Mouse (Mus musculus): ENCODE measurements around the gene Izumo1. TPM values are rescaled to one million over a fixed set of nuclear protein-coding genes. Genes with fewer than 3 reads are reported as not detected.

Gene Izumo1
- polyA plus RNA-seq, 1 experiment from 2014 or later = 0.10 TPM

DNA sequence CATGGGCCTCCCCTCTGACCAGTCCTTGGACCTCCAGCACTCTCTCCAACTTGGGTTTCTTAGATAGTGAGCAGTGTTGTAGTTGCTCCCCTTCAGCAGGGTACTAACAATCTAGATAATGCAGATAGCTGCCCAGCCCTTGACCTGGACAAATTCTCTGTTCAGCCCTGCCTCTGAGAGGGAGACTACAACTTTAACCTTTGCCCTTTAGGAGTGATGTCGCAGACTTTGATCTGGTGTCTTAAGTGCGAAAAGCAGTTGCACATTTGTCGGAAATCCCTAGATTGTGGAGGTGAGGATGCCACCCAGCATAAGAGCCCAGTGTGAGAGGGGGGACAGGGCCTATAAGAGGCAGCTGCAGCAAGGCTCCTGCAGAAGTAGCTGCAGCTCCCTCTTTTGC is 3.1 kb downstream of the Izumo1 start:
- Histone ChIP-seq H3K36me3 (no peaks in the 10 kb centered on the region), H3K4me2 (no peak overlapping the region), H3K9ac (no peak overlapping the region), H3K27ac (replicated peaks) (no peak overlapping the region), H3K9me3 (no peaks in the 10 kb centered on the region), H3K4me1 (replicated peaks) (peaks cover 12% of the 10 kb centered on the region), H3K4me3 (no peak overlapping the region), H3K27me3 (peaks cover 14% of the 10 kb centered on the region)
- WGBS = 79% methylated on average over 3 of the region's 3 CpGs
- ATAC-seq (ENCODE audit: low read depth) = no peak

DNA sequence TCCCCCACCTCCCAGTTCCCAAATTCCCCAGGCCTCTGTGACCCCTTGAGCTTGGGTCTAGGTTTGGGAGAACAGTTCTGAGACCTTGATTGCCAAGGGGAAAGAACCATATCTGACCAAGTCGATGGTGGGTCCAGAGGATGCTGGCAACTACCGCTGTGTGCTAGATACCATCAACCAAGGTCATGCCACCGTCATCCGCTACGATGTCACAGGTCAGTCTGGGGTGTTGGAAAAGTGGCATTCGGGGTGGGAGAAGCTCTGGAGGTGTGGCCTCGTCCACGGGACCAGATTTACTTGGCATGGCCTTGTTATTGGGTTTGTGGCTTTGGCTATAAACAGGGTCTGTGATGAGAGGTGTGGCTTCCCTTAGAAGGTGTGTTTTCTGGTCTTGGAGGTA is 3.9 kb downstream of the Izumo1 start:
- H3K4me2 ChIP-seq = no peak overlapping the region
- no peak overlapping the region for H3K9ac ChIP-seq
- no peaks in the 10 kb centered on the region for H3K36me3 ChIP-seq
- WGBS = 91% methylated on average over 8 of the region's 8 CpGs
- H3K4me1 ChIP-seq (replicated peaks) = peaks cover 17% of the 10 kb centered on the region
- ATAC-seq (ENCODE audit: low read depth) = no peak
- no peak overlapping the region for H3K4me3 ChIP-seq
- H3K9me3 ChIP-seq = no peaks in the 10 kb centered on the region
- no peak overlapping the region for H3K27ac ChIP-seq (replicated peaks)
- peaks cover 15% of the 10 kb centered on the region for H3K27me3 ChIP-seq

DNA sequence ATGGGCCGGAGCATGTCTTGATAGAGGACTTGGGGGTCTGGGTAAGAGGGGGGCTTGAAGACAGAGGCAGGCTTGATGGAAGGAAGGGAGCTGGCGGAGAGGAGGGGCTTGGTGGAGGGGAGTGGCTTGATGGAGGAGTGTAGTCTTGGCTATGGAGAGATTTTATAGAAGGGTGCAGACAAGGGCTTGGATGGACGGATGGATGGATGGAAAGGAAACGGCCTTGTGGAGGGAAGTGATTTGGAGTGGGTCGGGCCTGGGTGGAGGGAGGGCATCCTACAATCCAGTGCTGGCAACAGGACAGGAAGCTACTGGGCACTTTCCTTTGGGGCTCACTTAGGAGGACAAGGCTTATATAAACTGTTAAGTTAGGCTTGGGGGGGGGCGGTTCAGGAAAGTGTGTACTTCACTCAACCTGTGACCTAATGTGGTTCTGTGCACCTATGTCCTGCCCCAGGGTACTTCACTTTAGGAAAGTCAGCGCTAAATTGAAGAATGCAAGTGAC is 5.0 kb downstream of the Izumo1 start:
- no peak overlapping the region for H3K4me2 ChIP-seq
- H3K9ac ChIP-seq = no peak overlapping the region
- H3K4me1 ChIP-seq (replicated peaks) = peaks cover 21% of the 10 kb centered on the region
- whole genome bisulfite sequencing = 91% methylated on average over 7 of the region's 7 CpGs
- no peaks in the 10 kb centered on the region for H3K9me3 ChIP-seq
- no peak for ATAC-seq (ENCODE audit: low read depth)
- no peak overlapping the region for H3K4me3 ChIP-seq
- H3K27ac ChIP-seq (replicated peaks) = no peak overlapping the region
- H3K36me3 ChIP-seq = no peaks in the 10 kb centered on the region
- H3K27me3 ChIP-seq = peaks cover 20% of the 10 kb centered on the region

DNA sequence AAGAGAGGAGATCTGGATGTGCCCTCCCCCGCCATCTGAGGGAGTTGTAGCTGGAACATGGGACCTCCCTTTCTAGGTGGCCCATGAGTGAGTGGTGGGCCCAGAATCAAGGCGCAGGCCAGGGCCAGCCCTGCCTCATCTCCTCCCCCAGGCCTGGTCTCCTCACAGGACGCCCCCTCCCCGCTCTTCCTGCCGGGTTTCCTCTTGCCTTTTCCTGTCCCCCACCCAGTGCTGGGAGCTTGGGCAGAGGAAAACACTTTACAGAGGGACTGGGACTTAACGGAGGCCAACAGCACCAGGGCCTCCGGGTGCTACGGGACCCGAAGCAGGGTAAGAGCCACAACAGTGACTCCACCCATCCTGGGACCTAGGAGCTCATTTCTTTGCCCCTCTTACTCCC is 5.7 kb downstream of the Izumo1 start, which contains the start of gene Rasip1:
Gene Rasip1 (plus strand): TSS at position 228 of the 400 bp plus-strand sequence.
- Histone ChIP-seq H3K36me3 (no peaks in the 10 kb centered on the region), H3K4me2 (peak within 1 kb of the TSS; percentile 91), H3K9me3 (no peaks in the 10 kb centered on the region), H3K9ac (peak within 1 kb of the TSS; percentile 87), H3K27ac (replicated peaks) (peak within 1 kb of the TSS; percentile 93), H3K4me1 (replicated peaks) (peaks cover 22% of the 10 kb centered on the region), H3K4me3 (peak within 1 kb of the TSS; percentile 58), H3K27me3 (peaks cover 25% of the 10 kb centered on the region)
- ATAC-seq (ENCODE audit: low read depth) = no peak
- 84% methylated on average over 9 of the region's 9 CpGs for WGBS

DNA sequence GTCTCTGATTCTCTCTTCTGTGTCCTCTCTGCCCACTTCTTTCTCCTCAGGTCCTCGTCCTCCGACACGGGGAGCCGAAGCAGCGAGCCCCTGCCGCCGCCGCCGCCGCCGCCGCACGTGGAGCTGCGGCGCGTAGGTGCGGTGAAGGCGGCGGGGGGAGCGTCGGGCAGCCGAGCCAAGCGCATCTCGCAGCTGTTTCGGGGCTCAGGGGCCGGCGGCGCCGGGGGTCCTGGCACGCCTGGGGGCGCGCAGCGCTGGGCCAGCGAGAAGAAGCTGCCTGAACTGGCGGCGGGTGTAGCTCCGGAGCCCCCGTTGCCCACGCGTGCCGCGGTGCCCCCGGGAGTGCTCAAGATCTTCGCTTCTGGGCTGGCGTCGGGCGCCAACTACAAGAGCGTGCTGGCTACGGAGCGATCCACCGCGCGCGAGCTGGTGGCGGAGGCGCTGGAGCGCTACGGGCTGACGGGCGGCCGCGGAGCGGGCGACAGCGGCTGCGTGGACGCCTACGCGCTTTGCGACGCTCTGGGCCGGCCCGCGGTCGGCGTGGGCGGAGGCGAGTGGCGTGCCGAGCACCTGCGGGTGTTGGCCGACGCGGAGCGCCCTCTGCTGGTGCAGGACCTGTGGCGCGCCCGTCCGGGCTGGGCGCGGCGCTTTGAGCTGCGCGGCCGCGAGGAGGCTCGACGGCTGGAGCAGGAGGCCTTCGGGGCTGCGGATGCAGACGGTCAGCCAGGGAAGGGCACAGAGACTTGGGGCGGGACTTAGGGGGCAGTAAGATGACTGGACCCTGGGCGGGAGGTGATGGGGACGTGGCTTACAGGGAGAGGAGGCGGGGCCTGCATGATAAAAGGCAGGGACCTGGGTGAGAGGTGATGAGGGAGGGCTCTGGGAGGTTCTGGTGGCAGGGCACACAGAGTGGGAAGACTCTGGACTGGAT is 7.0 kb downstream of the Izumo1 start:
- Histone ChIP-seq H3K4me3 (peak overlapping the region; percentile 58), H3K9me3 (no peaks in the 10 kb centered on the region), H3K27ac (replicated peaks) (peak overlapping the region; percentile 93), H3K4me2 (peak overlapping the region; percentile 91), H3K4me1 (replicated peaks) (peaks cover 31% of the 10 kb centered on the region), H3K27me3 (peaks cover 36% of the 10 kb centered on the region), H3K9ac (peak overlapping the region; percentile 87), H3K36me3 (no peaks in the 10 kb centered on the region)
- WGBS = under 1% methylated on average over 99 of the region's 105 CpGs
- ATAC-seq (ENCODE audit: low read depth) = peak; percentile 79

DNA sequence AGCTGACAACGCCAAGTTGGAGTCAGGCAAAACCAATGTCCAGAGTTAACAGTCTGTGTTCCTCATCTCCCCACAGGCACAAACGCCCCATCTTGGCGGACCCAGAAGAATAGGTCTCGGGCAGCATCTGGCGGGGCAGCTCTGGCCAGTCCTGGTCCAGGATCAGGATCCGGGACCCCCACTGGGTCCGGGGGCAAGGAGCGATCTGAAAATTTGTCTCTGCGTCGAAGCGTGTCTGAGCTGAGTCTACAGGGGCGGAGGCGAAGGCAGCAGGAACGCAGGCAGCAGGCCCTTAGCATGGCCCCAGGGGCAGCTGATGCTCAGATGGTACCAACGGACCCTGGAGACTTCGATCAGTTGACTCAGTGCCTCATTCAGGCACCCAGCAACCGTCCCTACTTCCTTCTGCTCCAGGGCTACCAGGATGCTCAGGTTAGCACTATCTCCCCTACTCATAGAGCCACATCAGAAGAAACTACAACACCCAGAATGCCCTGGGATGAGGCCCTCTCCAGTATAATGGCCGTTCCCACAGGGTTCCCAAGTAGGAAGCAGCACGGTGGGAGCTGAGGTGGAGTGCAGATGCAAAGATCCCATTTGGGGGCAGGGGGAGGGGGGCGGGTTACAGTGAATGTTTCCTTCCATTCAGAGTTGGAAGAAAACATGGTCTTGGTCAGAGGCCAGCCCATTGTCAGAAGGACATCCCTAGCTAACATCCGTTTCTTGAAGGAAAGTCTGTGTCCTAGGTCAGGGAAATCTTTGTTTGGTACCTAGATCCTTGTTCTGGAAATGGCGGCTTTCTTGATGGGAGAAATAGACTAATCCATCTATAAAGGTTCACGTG is 8.7 kb downstream of the Izumo1 start:
- no peak overlapping the region for H3K27ac ChIP-seq (replicated peaks)
- no peak overlapping the region for H3K4me2 ChIP-seq
- H3K36me3 ChIP-seq = no peaks in the 10 kb centered on the region
- H3K9me3 ChIP-seq = no peaks in the 10 kb centered on the region
- no peak overlapping the region for H3K4me3 ChIP-seq
- WGBS = 72% methylated on average over 23 of the region's 23 CpGs
- peaks cover 36% of the 10 kb centered on the region for H3K27me3 ChIP-seq
- ATAC-seq (ENCODE audit: low read depth) = peak; percentile 16; the same call in 1 of the 2 replicates
- no peak overlapping the region for H3K9ac ChIP-seq
- peaks cover 31% of the 10 kb centered on the region for H3K4me1 ChIP-seq (replicated peaks)

DNA sequence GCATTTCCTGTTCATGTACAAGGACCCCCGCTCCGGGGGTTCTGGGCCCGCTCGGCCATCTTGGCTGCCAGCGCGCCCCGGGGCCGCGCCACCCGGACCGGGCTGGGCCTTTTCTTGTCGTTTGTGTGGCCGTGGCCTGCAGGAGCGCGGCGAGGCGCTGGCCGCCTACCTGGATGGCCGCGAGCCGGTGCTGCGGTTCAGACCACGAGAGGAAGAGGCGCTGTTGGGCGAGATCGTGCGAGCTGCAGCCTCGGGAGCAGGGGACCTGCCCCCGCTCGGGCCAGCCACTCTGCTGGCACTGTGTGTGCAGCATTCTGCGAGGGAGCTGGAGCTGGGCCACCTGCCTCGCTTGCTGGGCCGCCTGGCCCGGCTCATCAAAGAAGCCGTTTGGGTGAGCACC is 10.9 kb downstream of the Izumo1 start:
- ATAC-seq (ENCODE audit: low read depth) = no peak
- peaks cover 27% of the 10 kb centered on the region for H3K4me1 ChIP-seq (replicated peaks)
- H3K4me3 ChIP-seq = peak overlapping the region; percentile 21
- peak overlapping the region; percentile 47 for H3K4me2 ChIP-seq
- WGBS = 18% methylated on average over 35 of the region's 35 CpGs
- H3K9ac ChIP-seq = peak overlapping the region; percentile 61
- H3K27me3 ChIP-seq = peaks cover 33% of the 10 kb centered on the region
- H3K9me3 ChIP-seq = no peaks in the 10 kb centered on the region
- peaks cover 9% of the 10 kb centered on the region for H3K36me3 ChIP-seq
- H3K27ac ChIP-seq (replicated peaks) = no peak overlapping the region

DNA sequence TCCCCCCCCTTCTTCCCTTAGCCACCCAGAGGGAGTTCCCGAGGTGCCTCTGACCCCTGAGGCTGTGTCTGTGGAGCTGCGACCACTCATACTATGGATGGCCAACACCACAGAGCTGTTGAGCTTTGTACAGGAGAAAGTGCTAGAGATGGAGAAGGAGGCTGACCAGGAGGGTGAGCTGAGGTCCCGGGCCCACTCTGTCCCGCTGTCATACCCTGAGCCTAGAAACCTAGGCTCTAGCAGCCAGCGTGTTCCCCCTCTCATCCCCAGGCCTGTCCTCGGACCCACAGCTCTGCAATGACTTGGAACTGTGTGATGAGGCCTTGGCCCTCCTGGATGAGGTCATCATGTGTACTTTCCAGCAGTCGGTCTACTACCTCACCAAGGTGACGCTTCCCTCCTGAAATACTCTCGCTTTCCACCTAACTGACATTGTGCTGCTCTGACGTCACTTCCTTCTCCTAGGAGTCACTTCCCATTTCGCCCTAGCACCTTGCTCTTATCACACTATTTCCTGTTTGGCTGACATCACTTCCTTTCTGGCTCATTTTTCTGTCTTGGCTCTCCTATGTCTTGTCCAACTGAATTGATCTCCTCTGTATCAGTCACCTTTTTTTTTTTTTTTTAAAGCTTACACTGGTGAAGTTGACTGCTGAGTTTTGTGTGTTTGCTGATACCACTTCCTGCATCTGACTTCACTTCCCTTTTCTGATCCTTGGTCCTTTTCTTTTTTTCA is 13.5 kb downstream of the Izumo1 start:
- peaks cover 26% of the 10 kb centered on the region for H3K4me1 ChIP-seq (replicated peaks)
- H3K9ac ChIP-seq = no peak overlapping the region
- H3K9me3 ChIP-seq = no peaks in the 10 kb centered on the region
- no peak overlapping the region for H3K4me2 ChIP-seq
- ATAC-seq (ENCODE audit: low read depth) = no peak
- H3K36me3 ChIP-seq = peaks cover 9% of the 10 kb centered on the region
- no peak overlapping the region for H3K27ac ChIP-seq (replicated peaks)
- peaks cover 25% of the 10 kb centered on the region for H3K27me3 ChIP-seq
- 92% methylated on average over 11 of the region's 11 CpGs for WGBS
- no peak overlapping the region for H3K4me3 ChIP-seq

DNA sequence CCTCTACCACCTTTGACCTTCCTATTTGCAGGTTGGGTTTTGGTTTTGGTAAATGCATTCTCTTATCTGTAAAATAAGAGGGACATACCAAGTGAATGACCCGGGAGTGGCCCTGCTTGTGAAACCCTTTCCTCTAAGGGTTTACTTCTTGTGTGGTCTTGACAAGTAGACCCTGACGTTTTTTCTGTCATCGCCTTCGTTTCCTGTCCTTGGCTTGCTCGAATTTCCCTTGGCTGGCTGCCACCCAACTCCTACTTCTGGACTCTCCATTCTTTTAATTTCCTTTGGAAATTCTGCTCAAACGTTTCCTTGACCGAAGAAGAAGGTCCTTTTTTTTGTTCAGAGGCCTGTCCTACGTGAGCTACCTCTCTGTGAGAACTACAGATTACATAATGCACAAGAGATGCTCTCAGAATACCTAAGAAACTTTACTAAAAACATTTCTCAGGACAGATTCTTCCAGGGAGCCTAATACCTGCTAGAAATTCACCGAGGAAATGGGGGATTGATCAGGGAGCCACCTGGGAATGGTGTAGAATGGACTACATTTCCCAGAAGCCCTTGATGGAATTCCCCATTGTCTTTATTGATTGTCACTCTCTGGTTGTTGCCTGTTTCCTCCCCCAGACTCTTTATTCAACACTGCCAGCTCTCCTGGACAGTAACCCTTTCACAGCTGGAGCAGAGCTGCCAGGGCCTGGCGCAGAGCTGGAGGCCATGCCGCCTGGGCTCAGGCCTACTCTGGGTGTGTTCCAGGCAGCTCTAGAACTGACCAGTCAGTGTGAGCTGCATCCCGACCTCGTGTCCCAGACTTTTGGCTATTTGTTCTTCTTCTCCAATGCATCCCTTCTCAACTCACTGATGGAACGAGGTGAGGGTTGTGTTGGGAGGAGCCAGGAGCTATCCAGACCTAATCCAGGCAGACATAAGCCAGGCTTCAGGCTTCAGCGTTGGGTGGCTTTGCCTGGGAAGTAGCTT is 14.4 kb downstream of the Izumo1 start:
- Histone ChIP-seq H3K4me1 (replicated peaks) (peaks cover 21% of the 10 kb centered on the region), H3K27me3 (peaks cover 21% of the 10 kb centered on the region), H3K4me2 (no peak overlapping the region), H3K27ac (replicated peaks) (no peak overlapping the region), H3K9me3 (no peaks in the 10 kb centered on the region), H3K4me3 (no peak overlapping the region), H3K36me3 (peaks cover 9% of the 10 kb centered on the region), H3K9ac (no peak overlapping the region)
- WGBS = 83% methylated on average over 15 of the region's 15 CpGs
- ATAC-seq (ENCODE audit: low read depth) = no peak

DNA sequence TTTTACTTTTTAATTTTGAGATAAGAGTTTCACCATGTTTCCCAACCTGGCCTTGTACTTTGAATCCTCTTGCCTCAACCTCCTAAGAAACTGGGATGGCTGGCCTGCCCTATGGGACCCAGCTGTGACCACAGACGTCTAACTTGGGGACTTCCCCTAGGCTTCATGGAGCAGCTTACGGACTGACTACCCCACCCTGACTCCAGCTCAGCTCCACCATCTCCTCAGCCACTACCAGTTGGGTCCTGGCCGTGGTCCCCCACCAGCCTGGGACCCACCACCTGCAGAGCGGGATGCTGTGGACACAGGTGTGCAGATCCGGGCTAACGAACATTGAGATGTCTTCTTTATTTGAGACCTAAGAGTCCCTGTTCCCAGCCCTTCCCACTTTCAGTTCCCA is 16.1 kb downstream of the Izumo1 start:
- Histone ChIP-seq H3K9me3 (no peaks in the 10 kb centered on the region), H3K4me3 (no peak overlapping the region), H3K27ac (replicated peaks) (no peak overlapping the region), H3K4me2 (peak overlapping the region; percentile 59; the same call in 1 of the 2 replicates), H3K27me3 (peaks cover 7% of the 10 kb centered on the region; the same call in 1 of the 2 replicates), H3K4me1 (replicated peaks) (peaks cover 32% of the 10 kb centered on the region), H3K9ac (no peak overlapping the region), H3K36me3 (peaks cover 9% of the 10 kb centered on the region)
- ATAC-seq (ENCODE audit: low read depth) = no peak
- 94% methylated on average over 6 of the region's 6 CpGs for WGBS
